Mouse (Mus musculus) small intestine, adult 2 months (tissue): ENCODE results near the gene Jpt2.

Experiments
- CTCF ChIP-seq: fragments of 200-500 bp; IDR thresholded peaks from 2 replicates; pipeline ENCODE4 v1.5.1; 2012; ENCODE audit warnings: low read depth, mild to moderate bottlenecking, control low read depth, inconsistent platforms, low read length, moderate library complexity, mixed read lengths; ENCODE audit not compliant: insufficient replicate concordance, insufficient read length; ENCODE audit errors: extremely low read depth
- POLR2A ChIP-seq: fragments of 200-500 bp; IDR thresholded peaks from 2 replicates; pipeline ENCODE4 v1.6.1; 2012; ENCODE audit warnings: low read depth, mild to moderate bottlenecking, control low read depth, inconsistent platforms, low read length, moderate library complexity

DNA sequence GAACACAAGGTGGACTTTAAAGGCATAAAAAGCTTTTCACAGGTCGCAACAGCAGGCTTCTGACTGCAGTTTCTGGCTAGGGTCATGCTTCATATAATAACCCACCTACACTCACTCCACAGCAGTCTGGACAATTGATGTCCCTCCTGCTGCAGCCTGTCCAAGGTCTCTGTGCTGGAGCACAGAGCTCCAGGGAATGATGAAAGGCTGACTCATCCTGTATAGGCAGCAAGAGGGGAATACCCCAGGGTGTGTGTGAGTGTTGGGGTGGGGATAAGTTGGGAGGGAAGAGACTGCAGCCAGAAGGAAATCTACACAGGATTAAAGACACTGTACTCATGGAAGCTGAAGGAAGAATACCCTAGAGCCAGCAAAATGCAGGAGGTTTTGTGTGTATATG lies 31.0 kb downstream of the Jpt2 start:
- TF ChIP-seq CTCF (no peak), POLR2A (no peak)
